Mouse (Mus musculus) hindbrain, embryonic 16.5 days (tissue): ENCODE measurements around the gene Actg1. TPM values are rescaled to one million over a fixed set of nuclear protein-coding genes. Genes with fewer than 3 reads are reported as not detected.
"Not testable (repeated sequence)": the region's sequence is repeated elsewhere in the genome, so short reads cannot be mapped to it uniquely, and the experiment has no call there.

Experiments used
- ATAC-seq: fragments of 200-750 bp; cut with Nextera tagmentation; 2 replicates; pipeline ENCODE4 v1.8.0; 2017; ENCODE audit warnings: moderate TSS enrichment, moderate library complexity
- H3K27ac ChIP-seq: fragments of 300-500 bp; sonication (generic); 2 replicates; pipeline ENCODE4 v1.5.1; 2014; ENCODE audit warnings: low read depth, mild to moderate bottlenecking, control low read depth, low read length, moderate library complexity
- H3K27me3 ChIP-seq: fragments of 300-500 bp; sonication (generic); replicated peaks from 2 replicates; pipeline ENCODE4 v1.6.1; 2014; ENCODE audit warnings: low read length; ENCODE audit not compliant: control insufficient read depth, insufficient read depth
- H3K36me3 ChIP-seq: fragments of 300-500 bp; sonication (generic); 2 replicates; pipeline ENCODE4 v1.6.1; 2014; ENCODE audit warnings: mild to moderate bottlenecking, low read length, moderate library complexity, mixed read lengths; ENCODE audit not compliant: control insufficient read depth, insufficient read depth
- H3K4me1 ChIP-seq: fragments of 300-500 bp; sonication (generic); 2 replicates; pipeline ENCODE4 v1.6.1; 2014; ENCODE audit warnings: low read depth, low read length; ENCODE audit not compliant: control insufficient read depth, insufficient read depth
- H3K4me2 ChIP-seq: fragments of 300-500 bp; sonication (generic); 2 replicates; pipeline ENCODE4 v1.6.1; 2014; ENCODE audit warnings: mild to moderate bottlenecking, low read length, control low read depth, moderate library complexity
- H3K4me3 ChIP-seq: fragments of 300-500 bp; sonication (generic); 2 replicates; pipeline ENCODE4 v1.5.1; 2014; ENCODE audit warnings: mild to moderate bottlenecking, low read length, control low read depth, moderate library complexity
- H3K9ac ChIP-seq: fragments of 300-500 bp; sonication (generic); 2 replicates; pipeline ENCODE4 v1.6.1; 2014; ENCODE audit warnings: low read depth, mild to moderate bottlenecking, control low read depth, low read length, moderate library complexity
- H3K9me3 ChIP-seq: fragments of 300-500 bp; sonication (generic); 2 replicates; pipeline ENCODE4 v1.6.1; 2014; ENCODE audit warnings: mild to moderate bottlenecking, low read length, moderate library complexity; ENCODE audit not compliant: control insufficient read depth
- WGBS: fragments of 180-500 bp; shearing (Covaris S2); extraction: QIAGEN DNeasy Blood & Tissue Kit; methylation state at CpG from one replicate; pipeline ENCODE4 v1.1.7; 2014; 5-methylcytosine and 5-hydroxymethylcytosine counted together
- polyA plus RNA-seq: library from polyadenylated mRNA; unstranded; fragments of >200 nt; fragmentation: Nextera tagmentation; extraction: Ambion mirVana; gene quantifications from 2 replicates; pipeline ENCODE4 v1.2.1, GENCODE M21; 2015

Actg1 gene
- polyA plus RNA-seq, 1 experiment from 2014 or later, result 4,199 TPM

GRCm38 (mm10) chr11:120349986-120350702, 1.8 kb upstream of the Actg1 start:
- H3K4me2 ChIP-seq, result peak overlapping the region; percentile 95
- H3K27me3 ChIP-seq, result no peaks in the 10 kb centered on the region
- WGBS, result 0% methylated on average over 48 of the region's 68 CpGs
- peak overlapping the region; percentile 85 for H3K4me3 ChIP-seq
- peaks cover 4% of the 10 kb centered on the region; the same call in 1 of the 2 replicates for H3K36me3 ChIP-seq
- H3K4me1 ChIP-seq, result peaks cover 29% of the 10 kb centered on the region
- ATAC-seq, result peak; percentile 73
- peak overlapping the region; percentile 98 for H3K9ac ChIP-seq
- peak overlapping the region; percentile 100 for H3K27ac ChIP-seq
- H3K9me3 ChIP-seq, result no peaks in the 10 kb centered on the region

- H3K4me1 ChIP-seq, result peaks cover 32% of the 10 kb centered on the region
- no peaks in the 10 kb centered on the region for H3K27me3 ChIP-seq
- peak overlapping the region; percentile 100 for H3K27ac ChIP-seq
- ATAC-seq, result peak; percentile 1; the same call in 1 of the 2 replicates
- H3K4me2 ChIP-seq, result peak overlapping the region; percentile 95
- peak overlapping the region; percentile 85 for H3K4me3 ChIP-seq
- no peaks in the 10 kb centered on the region for H3K9me3 ChIP-seq
- peaks cover 5% of the 10 kb centered on the region; the same call in 1 of the 2 replicates for H3K36me3 ChIP-seq
- 4% methylated on average over 16 of the region's 16 CpGs for WGBS
- H3K9ac ChIP-seq, result peak overlapping the region; percentile 98
Observed at GRCm38 (mm10) chr11:120349371-120349985, 1.1 kb upstream of the Actg1 start.

GRCm38 (mm10) chr11:120348684-120349370, 485 bp upstream of the Actg1 start:
- Histone ChIP-seq H3K4me3 (peak overlapping the region; percentile 85), H3K4me1 (peaks cover 36% of the 10 kb centered on the region), H3K9ac (peak overlapping the region; percentile 98), H3K36me3 (peaks cover 5% of the 10 kb centered on the region; the same call in 1 of the 2 replicates), H3K27ac (peak overlapping the region; percentile 100), H3K9me3 (no peaks in the 10 kb centered on the region), H3K27me3 (no peaks in the 10 kb centered on the region), H3K4me2 (peak overlapping the region; percentile 95)
- 4% methylated on average over 40 of the region's 53 CpGs for WGBS
- ATAC-seq, result peak; percentile 34; the same call in 1 of the 2 replicates

GRCm38 (mm10) chr11:120347301-120347700, 1.0 kb downstream of the Actg1 start:
- peaks cover 30% of the 10 kb centered on the region for H3K4me1 ChIP-seq
- H3K27me3 ChIP-seq, result no peaks in the 10 kb centered on the region
- ATAC-seq, result no peak
- H3K9ac ChIP-seq, result peak overlapping the region; percentile 100
- H3K36me3 ChIP-seq, result peaks cover 5% of the 10 kb centered on the region; the same call in 1 of the 2 replicates
- H3K4me2 ChIP-seq, result peak overlapping the region; percentile 56
- peak overlapping the region; percentile 85 for H3K4me3 ChIP-seq
- peak overlapping the region; percentile 100 for H3K27ac ChIP-seq
- 4% methylated on average over 9 of the region's 10 CpGs for WGBS
- H3K9me3 ChIP-seq, result no peaks in the 10 kb centered on the region

- WGBS, result 44% methylated on average over 10 of the region's 13 CpGs
- H3K27ac ChIP-seq, result not testable (repeated sequence)
Observed at GRCm38 (mm10) chr11:120346383-120347034, 1.8 kb downstream of the Actg1 start.

GRCm38 (mm10) chr11:120345067-120345681, 3.2 kb downstream of the Actg1 start:
- Histone ChIP-seq H3K9ac (peak overlapping the region; percentile 59), H3K4me3 (peak overlapping the region; percentile 45), H3K27ac (peak overlapping the region; percentile 25; the same call in 1 of the 2 replicates), H3K27me3 (no peaks in the 10 kb centered on the region), H3K4me2 (peak overlapping the region; percentile 97), H3K9me3 (no peaks in the 10 kb centered on the region), H3K36me3 (peaks cover 5% of the 10 kb centered on the region; the same call in 1 of the 2 replicates), H3K4me1 (peaks cover 17% of the 10 kb centered on the region)
- ATAC-seq, result no peak
- WGBS, result 30% methylated on average over 1 of the region's 1 CpGs

More at GRCm38 (mm10) chr11:120346383-120347034, 1.8 kb downstream of the Actg1 start:
- ATAC-seq, H3K27me3 ChIP-seq, H3K36me3 ChIP-seq, H3K9me3 ChIP-seq: not testable (repeated sequence)
- peak overlapping the region; percentile 57 for H3K9ac ChIP-seq
- H3K4me1 ChIP-seq, result peaks cover 27% of the 10 kb centered on the region
- peak overlapping the region; percentile 49 for H3K4me3 ChIP-seq
- H3K4me2 ChIP-seq, result peak overlapping the region; percentile 71

GRCm38 (mm10) chr11:120344310-120344920, 3.9 kb downstream of the Actg1 start:
- ATAC-seq, result no peak
- H3K27me3 ChIP-seq, result no peaks in the 10 kb centered on the region
- 54% methylated on average over 5 of the region's 5 CpGs for WGBS

More at GRCm38 (mm10) chr11:120344310-120344920, 3.9 kb downstream of the Actg1 start:
- Histone ChIP-seq H3K9me3 (no peaks in the 10 kb centered on the region), H3K4me3 (peak overlapping the region; percentile 45), H3K4me1 (peaks cover 16% of the 10 kb centered on the region), H3K4me2 (peak overlapping the region; percentile 97), H3K9ac (no peak overlapping the region), H3K27ac (peak overlapping the region; percentile 56; the same call in 1 of the 2 replicates), H3K36me3 (peaks cover 5% of the 10 kb centered on the region; the same call in 1 of the 2 replicates)
